Mouse (Mus musculus) spleen, embryonic (tissue): ENCODE results near the gene Noxred1.
"Not testable (repeated sequence)": the region's sequence is repeated elsewhere in the genome, so short reads cannot be mapped to it uniquely, and the experiment has no call there.

Experiments used
- CTCF ChIA-PET: fragments of 350-600 bp; sonication (Branson Sonifier 250); formaldehyde crosslinking; loops from one replicate; lab custom pipeline; 2022; lab: Charles Lee

Gene Noxred1

GRCm38 (mm10) chr12:87230379-87230895, 8.1 kb downstream of the Noxred1 start:
- CTCF ChIA-PET = no interaction called here

DNA sequence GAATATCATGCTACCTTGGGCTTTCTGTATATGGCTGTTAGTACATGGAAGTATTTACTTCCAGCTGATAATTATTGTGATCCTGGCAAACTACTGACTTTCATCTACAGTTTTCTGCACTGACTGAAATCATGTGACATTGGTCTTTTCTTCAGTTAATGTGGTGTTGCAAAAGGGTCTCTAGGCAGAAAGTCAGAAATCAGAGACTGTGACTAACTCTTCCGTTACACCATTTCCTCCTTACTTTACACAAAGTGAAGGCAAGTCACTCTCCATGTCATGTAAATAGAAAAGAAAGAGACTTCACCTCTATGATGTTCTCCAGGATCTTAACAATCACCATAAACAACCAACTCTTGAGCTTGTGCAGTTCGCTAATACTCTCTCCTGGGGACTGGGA, 8.9 kb downstream of the Noxred1 start:
- CTCF ChIA-PET = no interaction called here

DNA sequence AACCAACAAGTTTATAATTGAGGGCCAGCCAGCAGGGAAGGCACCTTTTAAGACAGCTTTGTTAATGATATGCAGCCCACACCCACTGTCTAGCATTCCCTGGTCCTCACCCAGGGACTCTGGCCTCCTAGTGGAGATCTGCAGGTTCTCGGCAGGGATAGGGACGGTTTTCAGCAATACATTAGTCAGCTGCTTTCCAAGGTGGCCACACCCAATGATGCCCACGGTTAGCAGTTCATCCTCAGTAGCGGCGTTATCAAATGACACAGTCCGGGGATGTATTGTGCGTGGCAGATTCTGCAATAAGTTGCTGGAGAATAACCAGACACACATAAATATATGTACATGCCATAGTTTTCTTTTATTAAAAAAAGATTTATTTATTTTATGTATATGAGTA, 11.7 kb downstream of the Noxred1 start:
- CTCF ChIA-PET = no interaction called here

DNA sequence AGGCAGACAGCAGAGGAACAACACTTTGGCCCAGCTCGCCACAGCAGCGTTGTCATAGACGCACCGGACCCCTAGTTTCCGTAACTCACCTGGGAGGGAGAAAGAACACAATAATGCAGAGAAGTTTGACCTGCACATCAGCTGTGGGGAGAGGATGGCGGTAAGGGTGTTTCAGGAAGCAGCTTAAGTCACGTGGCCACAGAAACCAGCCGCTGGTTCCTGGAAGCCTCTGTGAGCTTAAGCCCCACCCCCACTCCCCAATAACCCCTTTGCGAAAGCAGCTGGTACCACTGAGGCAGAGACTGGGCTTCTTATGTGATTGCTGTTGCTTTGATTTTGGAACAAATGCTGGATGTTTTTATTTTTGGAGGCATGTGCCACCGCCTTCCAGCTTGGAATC, 13.6 kb downstream of the Noxred1 start:
- CTCF ChIA-PET = no interaction called here

- CTCF ChIA-PET = no interaction called here
These were observed 19.2 kb downstream of the Noxred1 start for GRCm38 (mm10) chr12:87219362-87219761.

DNA sequence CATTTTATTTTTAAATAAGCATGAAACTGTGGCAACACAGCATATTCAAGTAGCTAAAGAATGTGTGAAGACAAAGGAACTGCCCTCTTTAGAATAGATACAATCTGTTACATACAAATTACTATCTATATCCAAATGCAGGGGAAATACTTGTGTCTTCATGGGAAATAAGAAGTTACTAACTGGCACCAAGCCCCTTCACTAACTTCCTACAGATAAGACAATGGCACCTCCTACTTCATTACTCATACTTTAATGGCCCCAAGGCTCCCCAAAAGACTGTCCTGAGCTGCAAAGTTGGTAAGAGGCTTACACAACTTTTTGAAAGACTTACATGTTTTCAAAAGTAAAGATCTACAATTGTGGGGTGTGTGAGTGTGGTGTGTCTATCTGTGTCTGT, 20.9 kb downstream of the Noxred1 start:
- CTCF ChIA-PET = no interaction called here

GRCm38 (mm10) chr12:87216053-87216452, 22.5 kb downstream of the Noxred1 start:
- CTCF ChIA-PET = no interaction called here

GRCm38 (mm10) chr12:87212844-87213606, 25.5 kb downstream of the Noxred1 start:
- CTCF ChIA-PET = no interaction called here

DNA sequence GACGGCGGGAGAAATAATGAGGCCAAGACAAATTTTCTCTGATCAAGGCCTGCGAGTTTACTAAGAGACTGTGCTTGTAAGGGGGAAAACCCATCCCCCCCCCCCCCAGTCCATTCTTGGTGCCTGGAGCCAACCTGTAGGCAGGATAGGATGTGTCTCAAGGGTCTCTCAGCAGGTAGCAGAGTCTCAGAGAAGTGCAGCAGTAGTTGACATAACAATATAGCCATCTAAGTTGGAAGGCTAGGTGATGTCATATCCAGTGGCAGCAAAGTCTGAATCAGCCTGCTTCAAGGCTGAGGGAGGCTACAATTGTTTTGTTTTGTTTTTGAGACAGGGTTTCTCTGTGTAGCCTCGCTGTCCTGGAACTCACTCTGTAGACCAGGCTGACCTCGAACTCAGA, 32.7 kb downstream of the Noxred1 start:
- CTCF ChIA-PET = not testable (repeated sequence)

GRCm38 (mm10) chr12:87201694-87202093, 36.8 kb downstream of the Noxred1 start:
- CTCF ChIA-PET = interaction anchor here (0.9 kb wide), 1 partner anchor 65 kb away, joined by 3 read pairs; the partner anchor contains the start of genes Ahsa1 and Vipas39

GRCm38 (mm10) chr12:87199973-87200586, 38.5 kb downstream of the Noxred1 start, which contains the start of gene Tmed8:
Gene Tmed8, minus strand, starts transcription at chr12:87200454.
- CTCF ChIA-PET = no interaction called here

DNA sequence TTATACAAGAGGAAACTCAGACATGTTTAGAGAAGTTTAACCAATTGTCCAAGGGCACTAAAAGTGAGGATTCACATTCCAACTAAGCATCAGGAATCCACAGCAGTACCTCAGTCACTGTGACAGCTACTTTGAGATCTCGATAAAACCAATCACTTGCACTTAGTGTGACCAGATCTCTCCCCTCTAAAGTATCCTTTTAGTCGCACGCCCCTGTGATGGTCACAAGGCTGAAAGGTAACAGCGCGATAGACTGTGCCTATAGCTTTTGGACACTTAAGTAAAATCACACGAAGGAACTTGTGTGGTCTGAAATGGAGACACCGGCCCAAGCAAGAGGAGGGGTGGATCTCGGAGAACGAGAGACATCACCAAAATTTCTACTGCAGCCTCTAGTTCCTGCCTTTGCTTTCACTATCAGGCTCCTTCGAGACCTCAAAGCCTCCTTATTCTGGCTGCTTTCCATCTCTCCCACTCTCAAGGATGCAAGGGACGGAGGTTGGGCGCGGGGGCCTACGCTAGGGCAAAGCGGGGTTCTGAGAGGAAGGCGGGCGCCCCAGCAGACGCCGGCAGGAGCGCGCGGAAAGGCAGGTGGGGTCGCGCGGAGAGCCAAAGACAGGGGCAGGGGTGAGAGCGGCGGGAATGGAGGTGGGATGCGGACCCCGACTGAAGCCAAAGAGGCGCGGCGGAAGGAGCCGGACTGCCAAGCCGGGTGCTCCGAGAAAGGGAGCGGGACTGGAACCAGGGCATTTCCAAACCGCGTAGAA, 39.1 kb downstream of the Noxred1 start, which contains the start of gene Samd15:
Gene Samd15 (plus strand): TSS at position 518 of the 767 bp plus-strand sequence.
- CTCF ChIA-PET = interaction anchor here (0.5 kb wide), 1 partner anchor 17 kb away, joined by 5 read pairs; no protein-coding TSS in a partner anchor

DNA sequence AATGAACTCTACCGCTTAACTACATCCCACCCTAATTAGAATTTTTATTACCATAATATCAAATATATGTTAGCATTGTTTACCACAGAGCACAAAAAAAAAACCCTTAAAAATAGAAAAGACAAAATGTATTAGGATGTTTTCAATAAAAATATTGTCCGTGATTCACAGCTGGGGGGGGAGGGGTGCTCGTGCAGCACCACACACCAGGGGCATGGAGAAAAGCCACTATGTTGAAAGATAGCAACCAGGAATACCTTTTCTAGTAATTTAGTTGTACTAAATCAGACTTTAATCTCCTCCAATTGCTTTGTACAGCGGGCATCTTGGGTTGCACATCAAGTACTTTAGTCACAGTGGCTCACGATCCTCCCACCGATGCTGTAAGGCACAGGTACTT, 39.7 kb downstream of the Noxred1 start:
- CTCF ChIA-PET = interaction anchor here (0.5 to 0.6 kb wide), 2 partner anchors 17 to 123 kb away, joined by 5 to 6 read pairs; no protein-coding TSS in a partner anchor

DNA sequence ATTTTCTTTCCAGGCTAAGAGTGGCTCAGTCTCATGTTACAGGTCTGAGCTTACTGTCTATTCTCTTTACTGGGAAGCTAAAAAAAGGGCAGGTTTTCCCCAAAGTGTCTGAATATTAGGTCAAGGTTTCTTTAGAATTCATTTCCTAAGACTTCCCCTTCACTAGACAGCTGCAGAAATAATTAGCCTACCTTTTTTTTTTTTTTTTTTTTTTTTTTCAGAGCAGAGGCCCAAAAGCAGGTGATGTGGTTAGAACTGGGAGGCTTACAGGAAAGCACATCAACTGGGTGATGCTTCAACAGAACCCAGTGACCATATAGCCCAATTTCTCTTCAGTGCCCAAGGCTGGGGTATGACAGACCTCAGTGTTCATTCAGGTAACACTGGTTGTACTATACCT, 42.2 kb downstream of the Noxred1 start:
- CTCF ChIA-PET = no interaction called here

DNA sequence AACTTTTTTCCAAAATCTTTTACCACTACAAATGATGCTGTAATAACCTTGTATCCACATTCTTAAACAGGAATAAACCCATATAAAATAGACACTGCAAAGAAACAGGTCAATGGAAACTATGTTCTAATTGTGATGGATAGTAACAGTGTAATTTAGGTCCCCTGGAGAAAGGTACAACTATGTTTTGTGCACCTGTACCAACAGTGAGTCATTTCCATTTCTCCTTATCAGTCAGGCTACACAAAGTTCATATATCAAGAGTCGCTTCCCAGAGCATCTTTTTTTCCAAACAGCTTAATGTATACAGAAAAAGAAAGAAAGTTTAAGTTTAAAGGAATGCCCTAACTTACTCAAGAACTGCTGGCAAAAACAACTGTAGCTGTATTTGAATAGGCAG, 43.5 kb downstream of the Noxred1 start:
- CTCF ChIA-PET = no interaction called here

DNA sequence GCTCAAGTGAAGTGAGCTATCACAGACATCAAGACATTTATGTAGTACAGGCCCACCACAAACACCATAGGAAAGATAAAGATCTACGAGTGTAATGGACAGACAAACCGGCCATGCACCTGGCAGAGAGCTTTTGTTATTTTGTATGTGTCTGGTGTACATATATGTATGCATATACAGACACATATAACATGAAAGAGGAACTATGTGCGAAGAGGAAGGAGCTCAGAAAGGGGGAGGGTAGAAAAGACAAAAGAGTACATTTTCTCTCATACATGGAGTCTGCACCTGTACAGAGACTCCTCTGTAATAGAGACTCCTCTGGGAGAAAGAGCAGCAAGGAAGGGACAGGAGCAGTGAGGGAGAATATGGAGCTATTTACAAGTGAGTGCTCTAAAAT, 45.5 kb downstream of the Noxred1 start:
- CTCF ChIA-PET = interaction anchor here (0.7 kb wide), 1 partner anchor 219 kb away, joined by 5 read pairs; no protein-coding TSS in a partner anchor

DNA sequence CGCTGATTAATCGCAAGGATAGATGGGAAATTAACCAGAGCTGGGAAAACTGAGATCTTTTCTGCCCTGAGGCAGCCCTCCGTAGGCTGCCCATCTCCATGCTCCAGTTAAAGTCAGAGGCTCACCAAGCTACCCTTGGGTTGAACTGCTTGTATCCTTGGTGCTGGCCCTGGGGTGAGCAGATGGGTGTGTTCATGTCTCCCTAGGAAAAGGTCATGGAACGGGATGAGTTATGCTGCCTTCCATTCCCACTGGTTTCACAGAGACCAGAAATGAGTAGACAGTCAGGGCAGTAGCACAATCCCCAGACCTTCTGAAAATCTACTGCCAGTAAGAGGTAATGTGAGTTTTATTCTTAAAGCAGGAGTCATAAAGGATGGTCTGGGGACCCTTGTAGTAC, 60.9 kb downstream of the Noxred1 start:
- CTCF ChIA-PET = no interaction called here

GRCm38 (mm10) chr12:87175194-87175946, 63.2 kb downstream of the Noxred1 start:
- CTCF ChIA-PET = no interaction called here
